Mouse (Mus musculus): Measurements from ENCODE around the gene Btbd2. TPM values are rescaled to one million over a fixed set of nuclear protein-coding genes. Genes with fewer than 3 reads are reported as not detected.
"Not testable (repeated sequence)": the region's sequence is repeated elsewhere in the genome, so short reads cannot be mapped to it uniquely, and the experiment has no call there.

Btbd2 gene
- polyA plus RNA-seq, 1 experiment from 2014 or later, result 78.8 TPM

DNA sequence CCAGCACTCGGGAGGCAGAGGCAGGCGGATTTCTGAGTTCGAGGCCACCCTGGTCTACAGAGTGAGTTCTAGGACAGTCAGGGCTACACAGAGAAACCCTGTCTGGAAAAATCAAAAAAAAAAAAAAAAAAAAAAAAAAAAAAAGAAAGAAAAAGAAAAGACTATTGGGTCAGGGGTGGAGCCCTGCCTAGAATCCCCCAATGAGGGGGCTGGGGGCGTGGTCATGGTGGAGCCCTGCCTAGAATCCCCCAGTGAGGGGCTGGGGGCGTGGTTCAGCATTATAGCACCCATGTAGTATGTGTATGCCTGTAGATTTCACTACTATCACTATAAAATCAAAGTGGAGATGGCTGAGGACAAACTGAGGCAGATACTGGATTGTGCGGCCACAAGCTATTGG is 7.0 kb downstream of the Btbd2 start:
- H3K27ac ChIP-seq (ENCODE audit: low read depth, low read length); H3K9me3 ChIP-seq (ENCODE audit: control insufficient read depth, low read length); H3K9ac ChIP-seq (ENCODE audit: low read length); H3K36me3 ChIP-seq (ENCODE audit: control insufficient read depth, insufficient read depth, low read length); H3K27me3 ChIP-seq (ENCODE audit: control insufficient read depth, insufficient read depth, low read length); H3K4me3 ChIP-seq (ENCODE audit: low read depth, low read length); H3K4me1 ChIP-seq (ENCODE audit: control insufficient read depth, insufficient read depth, low read length); DNase-seq (ENCODE audit: low spot score); ATAC-seq (ENCODE audit: insufficient read depth, low FRiP score, low TSS enrichment); H3K4me2 ChIP-seq (ENCODE audit: low read depth): not testable (repeated sequence)
- 91% methylated on average over 6 of the region's 6 CpGs for WGBS

DNA sequence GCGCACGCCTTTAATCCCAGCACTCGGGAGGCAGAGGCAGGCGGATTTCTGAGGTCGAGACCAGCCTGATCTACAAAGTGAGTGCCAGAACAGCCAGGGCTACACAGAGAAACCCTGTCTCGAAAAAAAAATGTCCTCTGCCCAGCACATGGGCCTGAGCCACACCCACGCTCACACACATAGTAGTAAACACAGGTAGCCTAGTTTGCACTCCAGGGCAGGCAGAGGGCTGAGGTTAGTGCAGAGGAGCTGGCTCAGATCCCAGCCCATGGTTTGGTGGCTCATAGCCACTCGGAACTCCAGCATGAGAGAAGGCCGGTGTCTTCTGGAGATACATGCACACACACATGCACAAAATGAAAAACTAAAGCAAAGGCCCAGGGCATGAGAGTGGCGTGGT is 9.9 kb downstream of the Btbd2 start:
- Histone ChIP-seq H3K4me3 (ENCODE audit: low read depth, low read length) (no peak overlapping the region), H3K4me1 (ENCODE audit: control insufficient read depth, insufficient read depth, low read length) (0 out of 2 replicates have a peak, but pooled peaks cover 3% of the 10 kb centered on the region), H3K9ac (ENCODE audit: low read length) (no peak overlapping the region), H3K36me3 (ENCODE audit: control insufficient read depth, insufficient read depth, low read length) (peaks cover 19% of the 10 kb centered on the region), H3K27ac (ENCODE audit: low read depth, low read length) (no peak overlapping the region), H3K9me3 (ENCODE audit: control insufficient read depth, low read length) (no peaks in the 10 kb centered on the region), H3K27me3 (ENCODE audit: control insufficient read depth, insufficient read depth, low read length) (no peaks in the 10 kb centered on the region), H3K4me2 (ENCODE audit: low read depth) (no peak overlapping the region)
- DNase-seq (ENCODE audit: low spot score), result no peak
- WGBS, result 97% methylated on average over 10 of the region's 10 CpGs
- ATAC-seq (ENCODE audit: insufficient read depth, low FRiP score, low TSS enrichment), result no peak

DNA sequence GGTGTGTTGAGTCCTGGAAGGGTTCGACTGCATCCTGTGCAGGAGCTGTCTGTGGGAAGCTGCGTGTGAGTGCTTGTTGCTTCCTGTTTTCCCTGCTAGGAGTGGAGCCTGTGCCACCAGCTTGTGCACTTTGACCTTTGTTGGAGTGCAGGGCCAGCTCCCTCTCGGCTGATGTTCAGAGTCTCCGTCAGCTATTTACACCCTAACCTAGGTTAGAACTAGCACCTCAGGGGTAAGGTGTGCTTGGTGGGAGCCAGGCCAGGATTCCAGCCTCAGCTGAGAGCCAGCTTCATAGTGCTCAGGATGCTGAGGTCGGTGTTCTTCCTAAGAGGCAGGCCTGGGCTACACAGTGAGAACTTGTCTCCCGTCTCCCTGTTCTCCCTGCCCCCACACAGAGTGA is 21.5 kb downstream of the Btbd2 start:
- DNase-seq (ENCODE audit: low spot score), result no peak
- ATAC-seq (ENCODE audit: insufficient read depth, low FRiP score, low TSS enrichment), result no peak
- Histone ChIP-seq H3K27me3 (ENCODE audit: control insufficient read depth, insufficient read depth, low read length) (no peaks in the 10 kb centered on the region), H3K36me3 (ENCODE audit: control insufficient read depth, insufficient read depth, low read length) (peaks cover 40% of the 10 kb centered on the region), H3K4me3 (ENCODE audit: low read depth, low read length) (no peak overlapping the region), H3K9me3 (ENCODE audit: control insufficient read depth, low read length) (no peaks in the 10 kb centered on the region), H3K4me2 (ENCODE audit: low read depth) (no peak overlapping the region), H3K9ac (ENCODE audit: low read length) (no peak overlapping the region), H3K27ac (ENCODE audit: low read depth, low read length) (no peak overlapping the region), H3K4me1 (ENCODE audit: control insufficient read depth, insufficient read depth, low read length) (no peaks in the 10 kb centered on the region)
- whole genome bisulfite sequencing, result 86% methylated on average over 6 of the region's 6 CpGs

DNA sequence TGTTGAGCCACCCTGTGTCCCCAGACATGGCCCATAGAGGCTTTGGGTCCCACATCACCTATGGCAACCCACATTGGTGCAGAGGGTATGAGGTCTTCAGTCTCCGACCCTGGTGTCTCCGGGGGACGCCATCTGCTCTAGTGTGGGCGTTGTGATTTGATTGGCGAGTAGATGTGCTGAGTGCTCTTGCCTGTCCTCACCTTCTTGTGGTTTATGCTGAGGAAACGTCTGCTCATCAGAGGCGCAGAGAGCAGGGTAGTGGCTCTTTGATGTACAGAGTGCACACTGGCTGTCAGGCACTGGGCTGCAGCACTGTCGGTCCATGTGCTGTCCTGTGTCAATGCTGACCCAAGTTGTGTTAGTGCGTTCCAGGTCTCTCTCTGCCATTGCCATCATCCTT is 27.9 kb downstream of the Btbd2 start:
- Histone ChIP-seq H3K4me3 (ENCODE audit: low read depth, low read length) (no peak overlapping the region), H3K27ac (ENCODE audit: low read depth, low read length) (no peak overlapping the region), H3K9ac (ENCODE audit: low read length) (no peak overlapping the region), H3K27me3 (ENCODE audit: control insufficient read depth, insufficient read depth, low read length) (no peaks in the 10 kb centered on the region), H3K36me3 (ENCODE audit: control insufficient read depth, insufficient read depth, low read length) (peaks cover 5% of the 10 kb centered on the region; the same call in 1 of the 2 replicates), H3K4me2 (ENCODE audit: low read depth) (no peak overlapping the region), H3K9me3 (ENCODE audit: control insufficient read depth, low read length) (no peaks in the 10 kb centered on the region), H3K4me1 (ENCODE audit: control insufficient read depth, insufficient read depth, low read length) (peaks cover 10% of the 10 kb centered on the region)
- DNase-seq (ENCODE audit: low spot score) (no peak), ATAC-seq (ENCODE audit: insufficient read depth, low FRiP score, low TSS enrichment) (no peak)
- 87% methylated on average over 9 of the region's 9 CpGs for WGBS

DNA sequence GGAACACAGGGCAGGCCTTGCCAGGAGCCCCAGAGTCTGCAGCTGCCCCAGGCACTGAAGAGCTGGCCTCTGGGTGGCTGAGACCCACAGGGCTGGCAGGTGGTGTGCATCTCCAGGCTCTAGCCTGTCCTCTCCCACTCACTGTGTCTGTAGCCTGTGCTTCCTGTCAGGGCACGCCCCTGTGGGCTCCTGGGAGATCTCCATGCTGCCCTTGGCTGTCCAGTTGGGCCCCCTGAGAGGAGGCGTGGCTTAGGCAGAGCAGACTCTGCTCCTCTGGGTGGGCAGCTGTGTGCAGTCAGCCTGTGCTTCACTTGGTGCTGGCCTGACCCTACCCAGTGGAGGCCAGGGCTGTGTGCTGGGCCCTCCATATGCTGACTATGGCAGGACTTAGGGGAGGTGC is 29.2 kb downstream of the Btbd2 start:
- Histone ChIP-seq H3K27me3 (ENCODE audit: control insufficient read depth, insufficient read depth, low read length) (no peaks in the 10 kb centered on the region), H3K4me3 (ENCODE audit: low read depth, low read length) (no peak overlapping the region), H3K9ac (ENCODE audit: low read length) (no peak overlapping the region), H3K36me3 (ENCODE audit: control insufficient read depth, insufficient read depth, low read length) (peaks cover 4% of the 10 kb centered on the region; the same call in 1 of the 2 replicates), H3K4me1 (ENCODE audit: control insufficient read depth, insufficient read depth, low read length) (peaks cover 17% of the 10 kb centered on the region), H3K9me3 (ENCODE audit: control insufficient read depth, low read length) (no peaks in the 10 kb centered on the region), H3K4me2 (ENCODE audit: low read depth) (no peak overlapping the region), H3K27ac (ENCODE audit: low read depth, low read length) (no peak overlapping the region)
- DNase-seq (ENCODE audit: low spot score) (no peak), ATAC-seq (ENCODE audit: insufficient read depth, low FRiP score, low TSS enrichment) (no peak)
- WGBS, result 52% methylated on average over 2 of the region's 2 CpGs

DNA sequence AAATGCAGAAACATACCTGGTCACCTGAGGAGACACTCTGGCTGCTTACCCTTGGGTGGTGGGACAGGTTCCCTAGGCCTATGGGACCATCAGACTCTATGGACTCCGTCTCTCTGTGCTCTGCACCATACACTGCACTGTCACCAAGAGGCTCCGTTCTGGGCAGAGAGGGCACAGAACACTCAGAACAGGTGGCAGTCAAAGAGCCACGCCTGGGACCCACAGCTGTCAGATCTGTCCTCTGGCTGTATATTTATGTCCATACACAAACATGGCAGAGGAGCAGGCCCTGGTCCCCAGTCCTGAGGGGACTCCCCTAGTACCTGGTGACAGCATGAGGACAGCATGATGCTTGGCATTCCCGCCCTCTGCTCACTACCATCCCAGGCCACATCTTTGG is 31.1 kb downstream of the Btbd2 start:
- peaks cover 19% of the 10 kb centered on the region for H3K4me1 ChIP-seq (ENCODE audit: control insufficient read depth, insufficient read depth, low read length)
- H3K9me3 ChIP-seq (ENCODE audit: control insufficient read depth, low read length), result no peaks in the 10 kb centered on the region
- no peak overlapping the region for H3K27ac ChIP-seq (ENCODE audit: low read depth, low read length)
- H3K27me3 ChIP-seq (ENCODE audit: control insufficient read depth, insufficient read depth, low read length), result no peaks in the 10 kb centered on the region
- no peak overlapping the region for H3K4me2 ChIP-seq (ENCODE audit: low read depth)
- DNase-seq (ENCODE audit: low spot score) (no peak), ATAC-seq (ENCODE audit: insufficient read depth, low FRiP score, low TSS enrichment) (no peak)
- peaks cover 2% of the 10 kb centered on the region; the same call in 1 of the 2 replicates for H3K36me3 ChIP-seq (ENCODE audit: control insufficient read depth, insufficient read depth, low read length)
- no peak overlapping the region for H3K4me3 ChIP-seq (ENCODE audit: low read depth, low read length)
- 93% methylated on average over 4 of the region's 4 CpGs for WGBS
- H3K9ac ChIP-seq (ENCODE audit: low read length), result no peak overlapping the region

DNA sequence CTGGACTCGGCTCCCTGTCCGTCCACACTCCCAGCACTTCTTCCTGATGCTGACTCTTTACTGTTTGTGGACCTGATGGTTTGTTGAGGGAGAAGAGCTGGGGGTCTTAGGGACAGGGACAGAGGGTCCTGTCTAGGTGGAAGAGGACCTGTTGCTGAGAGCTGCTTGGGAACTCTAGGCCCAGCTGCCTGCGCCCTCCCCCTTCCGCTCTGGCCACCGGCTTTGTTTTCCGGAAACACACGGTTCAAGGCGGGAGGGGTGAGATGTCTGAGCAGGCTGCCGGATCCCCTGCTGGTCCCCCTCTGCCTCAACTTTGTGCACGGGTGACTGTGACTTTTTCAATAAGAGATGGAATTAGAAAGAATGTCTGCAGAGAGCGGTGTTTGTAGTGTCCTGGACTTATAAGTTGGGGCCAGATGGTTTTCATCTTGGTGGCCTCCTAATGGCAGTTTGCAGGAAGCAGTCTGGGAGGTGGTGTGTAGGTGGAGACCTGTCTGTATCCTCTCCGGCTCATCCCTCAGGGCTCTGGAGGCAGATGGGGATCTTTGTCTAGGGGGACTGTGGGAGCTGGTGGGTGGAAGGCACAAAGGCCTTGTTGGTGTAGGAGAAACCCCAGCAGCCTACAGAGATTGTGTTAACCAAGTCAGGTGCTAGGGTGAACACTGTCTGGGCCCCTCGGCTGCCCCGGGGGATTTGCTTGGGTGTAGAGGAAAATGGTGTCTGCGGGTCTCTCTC is 33.2 kb downstream of the Btbd2 start:
- no peak for ATAC-seq (ENCODE audit: insufficient read depth, low FRiP score, low TSS enrichment)

DNA sequence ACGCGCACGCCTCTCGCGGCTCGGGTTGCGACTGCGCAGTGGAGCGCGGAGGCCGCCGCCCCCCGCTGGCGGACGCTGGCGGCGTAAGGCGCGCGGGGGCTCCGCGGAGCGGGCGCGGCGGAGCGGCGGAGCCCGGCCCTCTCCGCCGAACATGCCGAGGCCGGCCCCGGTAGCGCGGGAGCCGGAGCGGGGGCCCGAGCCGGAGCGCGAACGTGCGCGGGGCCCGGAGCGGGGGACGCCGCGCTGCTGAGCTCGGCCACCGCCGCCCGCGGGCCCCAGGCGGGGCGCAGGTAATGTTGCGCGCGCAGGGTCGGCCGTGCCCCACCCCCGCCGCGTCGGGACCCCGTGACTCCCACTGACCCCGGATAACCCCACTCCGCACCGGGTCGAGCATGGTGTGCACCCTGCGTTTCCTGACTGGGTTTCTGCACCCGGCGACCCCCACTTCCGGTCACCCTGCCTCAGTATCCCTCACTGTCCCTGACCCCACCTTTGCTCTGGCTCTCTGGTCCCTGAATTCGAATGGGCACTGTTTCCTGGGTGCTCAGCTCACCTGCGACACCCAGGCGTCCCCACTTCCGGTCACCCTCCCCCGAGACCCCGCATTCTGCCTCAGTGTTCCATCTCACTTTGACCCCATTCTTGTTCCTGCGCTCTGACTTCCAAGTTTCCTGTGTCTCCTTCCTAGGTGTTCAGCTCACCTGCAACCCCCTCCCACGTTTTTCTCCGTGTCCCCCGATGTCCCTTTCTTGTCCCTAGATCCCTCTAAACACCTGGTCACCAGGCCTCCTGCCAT is 34.0 kb downstream of the Btbd2 start, which contains the start of gene Csnk1g2:
Csnk1g2 (plus strand) TSS at position 178 of the 796 bp plus-strand sequence.
- H3K4me3 ChIP-seq (ENCODE audit: low read depth, low read length), result peak within 1 kb of the TSS; percentile 94
- peak within 1 kb of the TSS; percentile 82 for H3K9ac ChIP-seq (ENCODE audit: low read length)
- peak within 1 kb of the TSS; percentile 71 for H3K4me2 ChIP-seq (ENCODE audit: low read depth)
- no peaks in the 10 kb centered on the region for H3K9me3 ChIP-seq (ENCODE audit: control insufficient read depth, low read length)
- no peaks in the 10 kb centered on the region for H3K27me3 ChIP-seq (ENCODE audit: control insufficient read depth, insufficient read depth, low read length)
- no peaks in the 10 kb centered on the region for H3K36me3 ChIP-seq (ENCODE audit: control insufficient read depth, insufficient read depth, low read length)
- DNase-seq (ENCODE audit: low spot score) (no peak), ATAC-seq (ENCODE audit: insufficient read depth, low FRiP score, low TSS enrichment) (peak; percentile 29)
- 1% methylated on average over 80 of the region's 85 CpGs for WGBS
- H3K27ac ChIP-seq (ENCODE audit: low read depth, low read length), result peak within 1 kb of the TSS; percentile 91
- peaks cover 19% of the 10 kb centered on the region for H3K4me1 ChIP-seq (ENCODE audit: control insufficient read depth, insufficient read depth, low read length)

More for the DNA sequence above, 33.2 kb downstream of the Btbd2 start:
- Histone ChIP-seq H3K27ac (ENCODE audit: low read depth, low read length) (0 out of 2 replicates have a peak overlapping the region, but pooled peaks have one; percentile 27), H3K4me2 (ENCODE audit: low read depth) (peak overlapping the region; percentile 71), H3K36me3 (ENCODE audit: control insufficient read depth, insufficient read depth, low read length) (no peaks in the 10 kb centered on the region), H3K9ac (ENCODE audit: low read length) (peak overlapping the region; percentile 82), H3K27me3 (ENCODE audit: control insufficient read depth, insufficient read depth, low read length) (no peaks in the 10 kb centered on the region), H3K4me3 (ENCODE audit: low read depth, low read length) (peak overlapping the region; percentile 94), H3K4me1 (ENCODE audit: control insufficient read depth, insufficient read depth, low read length) (peaks cover 19% of the 10 kb centered on the region), H3K9me3 (ENCODE audit: control insufficient read depth, low read length) (no peaks in the 10 kb centered on the region)
- peak; percentile 69 for DNase-seq (ENCODE audit: low spot score)
- WGBS, result 14% methylated on average over 15 of the region's 15 CpGs

All from neural tube, embryonic 11.5 days (tissue).